Mouse (Mus musculus): ENCODE results near the gene Bcl11b.
A peak's percentile ranks its signal among the peaks of the same experiment; 100 is the strongest.

Bcl11b gene

DNA sequence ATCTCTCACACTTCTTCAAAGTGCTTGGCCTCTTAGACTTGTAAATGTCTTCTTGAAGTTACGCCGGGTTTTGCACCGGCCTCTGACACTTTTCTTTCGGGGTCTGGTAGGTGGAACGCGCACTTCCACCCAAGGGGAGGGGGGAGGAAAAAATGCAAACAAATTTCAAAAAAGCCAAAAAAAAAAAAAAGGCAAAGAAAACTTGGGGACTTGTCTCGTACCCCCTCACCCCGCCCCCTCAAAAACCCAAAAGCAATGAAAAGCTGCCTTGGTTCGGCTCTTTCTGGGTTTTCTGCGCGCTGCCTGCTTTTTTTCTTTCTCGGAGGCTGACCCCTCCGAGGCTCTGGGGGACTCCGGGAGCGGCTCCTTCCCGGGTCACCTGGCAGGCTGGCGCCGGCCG is at the start of gene Bcl11b:
Bcl11b (minus strand) TSS at position 120 of the 400 bp plus-strand sequence.
- DNase-seq = no peak

- no peak for DNase-seq
These were observed 47.6 kb upstream of the Bcl11b start for GRCm38 (mm10) chr12:108050996-108051395.

DNA sequence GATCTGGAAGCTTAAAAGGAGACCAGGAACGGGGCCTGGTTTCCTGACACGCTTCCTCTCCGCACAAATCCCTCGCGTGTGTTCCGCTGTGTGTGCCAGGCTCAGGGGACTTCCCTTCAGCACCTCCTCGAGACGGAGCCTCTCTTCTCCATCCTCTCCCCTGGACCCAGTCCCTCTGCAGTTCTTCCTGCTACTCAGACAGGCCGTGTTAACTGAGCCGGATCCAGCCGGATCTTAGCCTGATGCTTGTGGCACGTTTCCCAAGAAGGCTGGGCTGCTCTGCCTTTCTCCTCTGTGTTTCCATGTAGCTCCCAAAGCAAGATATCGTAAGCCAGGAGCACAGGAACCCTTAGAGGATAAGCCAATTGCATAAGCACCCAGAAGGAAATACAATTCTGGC is 46.2 kb upstream of the Bcl11b start:
- DNase-seq = no peak

DNA sequence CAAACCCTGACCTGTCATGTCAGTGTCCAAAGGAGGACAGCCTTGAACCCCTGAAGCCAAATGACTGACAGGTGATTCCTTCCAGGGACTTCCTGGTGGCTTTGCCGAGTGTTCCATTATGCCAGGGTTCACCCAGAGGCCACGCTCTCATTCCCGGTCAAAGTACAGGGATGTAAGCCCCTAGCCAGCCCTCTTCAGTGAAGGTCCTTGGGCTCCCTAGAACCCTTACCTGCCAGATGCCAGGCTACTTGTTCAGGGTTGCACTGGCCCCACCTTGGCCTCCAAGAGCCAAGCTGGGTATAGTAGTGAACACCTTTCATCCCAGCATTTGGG is 38.8 kb upstream of the Bcl11b start:
- peak; percentile 16 for DNase-seq

GRCm38 (mm10) chr12:108041571-108042238 is 38.3 kb upstream of the Bcl11b start:
- DNase-seq = peak; percentile 43

DNA sequence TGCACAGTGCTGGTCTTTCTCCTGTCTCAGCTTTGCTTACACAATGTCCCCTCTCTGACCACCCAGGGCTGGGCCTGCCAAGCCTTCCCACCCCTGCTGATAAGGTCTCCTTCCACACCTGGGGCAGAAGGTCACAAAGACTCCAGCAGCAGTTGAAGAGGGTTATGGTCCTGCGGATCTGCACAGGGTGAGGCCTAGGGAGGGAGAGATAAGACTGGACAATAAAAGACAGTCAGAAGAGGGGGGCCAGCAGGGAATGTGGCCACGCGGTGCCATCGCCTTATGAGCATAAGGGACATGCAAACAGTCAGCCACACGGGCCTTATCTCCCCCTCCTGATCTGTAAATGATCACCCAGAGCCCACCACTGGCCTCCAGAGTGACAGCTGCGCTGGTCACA is 34.0 kb upstream of the Bcl11b start:
- DNase-seq = no peak

GRCm38 (mm10) chr12:108035412-108036078 is 32.1 kb upstream of the Bcl11b start:
- DNase-seq = peak; percentile 90

DNA sequence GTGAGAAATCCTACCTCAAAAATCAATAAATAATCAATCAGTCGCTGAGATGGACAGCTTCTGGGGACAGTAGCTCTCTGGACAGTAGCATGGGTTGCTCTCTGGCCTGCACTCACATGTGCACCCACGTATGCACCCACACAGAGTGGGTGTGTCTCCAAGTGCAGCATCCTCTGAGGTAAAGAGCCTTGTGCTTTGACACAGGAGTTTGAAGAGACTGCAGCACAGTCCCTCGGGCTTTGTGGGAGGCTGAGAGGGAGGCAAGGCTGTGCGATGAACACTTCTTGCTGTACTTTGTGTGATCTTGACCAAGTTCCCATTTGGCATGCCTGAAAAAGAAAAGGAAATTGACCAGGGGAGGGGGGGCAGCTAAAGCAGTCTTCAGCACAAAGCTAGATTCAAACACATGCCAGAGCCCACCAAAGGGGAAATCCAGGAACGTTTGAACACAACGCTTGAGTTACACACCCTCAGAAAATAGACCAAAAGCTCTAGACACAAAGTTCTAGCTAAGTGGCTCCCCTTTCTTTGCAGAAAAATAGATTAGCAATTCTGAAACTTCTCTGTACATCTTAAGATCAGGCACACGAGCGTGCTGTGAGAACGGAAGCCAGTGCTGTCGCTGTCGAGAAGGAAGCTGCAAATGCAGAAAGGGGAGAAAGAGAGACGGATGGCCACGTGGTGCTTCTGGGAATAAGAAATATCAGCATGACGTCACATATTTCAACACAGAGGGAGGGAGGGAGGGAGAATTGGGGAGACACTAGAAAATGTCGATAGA is 19.6 kb upstream of the Bcl11b start:
- no peak for DNase-seq

DNA sequence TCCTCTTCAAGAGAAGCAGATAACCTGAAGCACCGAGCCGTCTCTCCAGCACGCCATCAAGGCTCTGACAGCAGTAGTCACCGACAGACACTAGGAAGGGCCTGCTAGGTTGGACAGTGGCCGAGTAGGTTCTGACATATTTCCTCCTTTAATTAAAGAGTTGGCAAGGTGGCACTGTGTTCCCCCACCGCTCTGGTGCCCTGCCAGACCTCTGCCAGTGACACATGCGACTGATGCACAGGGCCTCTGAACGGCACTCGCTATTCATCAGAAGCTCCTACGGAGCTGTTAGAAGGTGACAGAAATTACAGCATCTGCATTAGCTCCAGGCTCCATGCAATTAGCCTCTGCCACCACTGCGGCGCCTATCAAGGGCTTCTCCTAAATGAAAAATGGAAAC is 8.6 kb upstream of the Bcl11b start:
- DNase-seq = no peak

DNA sequence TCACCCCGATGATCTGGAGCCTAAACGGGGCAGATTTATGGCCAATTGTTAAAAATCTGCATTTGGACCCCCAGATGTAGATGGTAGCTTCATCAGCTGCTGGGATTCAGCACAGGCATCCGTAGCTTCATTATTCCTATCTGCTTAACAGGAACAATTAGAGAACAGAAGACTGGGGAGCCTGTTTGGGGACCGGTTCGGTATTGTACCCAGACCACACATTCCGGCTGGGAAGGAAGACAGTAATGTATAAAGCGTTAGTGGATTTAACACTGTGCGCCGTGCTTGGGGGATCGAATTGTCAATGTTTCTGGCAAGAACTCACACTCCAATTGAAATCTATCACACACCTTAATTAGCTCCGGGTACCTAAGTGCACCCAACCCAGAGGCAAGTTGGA is 6.9 kb upstream of the Bcl11b start:
- no peak for DNase-seq

DNA sequence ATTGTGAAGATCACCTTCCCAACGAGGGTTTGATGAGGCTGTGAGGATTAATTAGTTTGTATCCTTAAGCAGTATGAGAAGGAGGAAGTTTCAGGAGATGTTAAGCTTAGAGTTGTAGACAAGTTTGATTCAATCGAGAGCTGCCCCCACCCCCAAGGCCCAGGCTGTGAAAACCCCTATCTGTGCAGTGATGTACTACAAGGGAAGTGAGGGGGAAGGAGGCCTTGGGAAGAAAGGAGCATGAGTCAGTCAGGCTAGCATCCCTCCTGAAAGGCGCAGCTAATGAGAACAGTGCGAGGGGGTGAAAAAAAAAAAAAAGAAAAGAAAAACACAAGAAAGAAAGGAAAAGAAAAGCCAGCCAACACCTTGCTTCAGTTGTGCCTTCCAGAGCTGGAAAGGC is 5.8 kb upstream of the Bcl11b start:
- no peak for DNase-seq

DNA sequence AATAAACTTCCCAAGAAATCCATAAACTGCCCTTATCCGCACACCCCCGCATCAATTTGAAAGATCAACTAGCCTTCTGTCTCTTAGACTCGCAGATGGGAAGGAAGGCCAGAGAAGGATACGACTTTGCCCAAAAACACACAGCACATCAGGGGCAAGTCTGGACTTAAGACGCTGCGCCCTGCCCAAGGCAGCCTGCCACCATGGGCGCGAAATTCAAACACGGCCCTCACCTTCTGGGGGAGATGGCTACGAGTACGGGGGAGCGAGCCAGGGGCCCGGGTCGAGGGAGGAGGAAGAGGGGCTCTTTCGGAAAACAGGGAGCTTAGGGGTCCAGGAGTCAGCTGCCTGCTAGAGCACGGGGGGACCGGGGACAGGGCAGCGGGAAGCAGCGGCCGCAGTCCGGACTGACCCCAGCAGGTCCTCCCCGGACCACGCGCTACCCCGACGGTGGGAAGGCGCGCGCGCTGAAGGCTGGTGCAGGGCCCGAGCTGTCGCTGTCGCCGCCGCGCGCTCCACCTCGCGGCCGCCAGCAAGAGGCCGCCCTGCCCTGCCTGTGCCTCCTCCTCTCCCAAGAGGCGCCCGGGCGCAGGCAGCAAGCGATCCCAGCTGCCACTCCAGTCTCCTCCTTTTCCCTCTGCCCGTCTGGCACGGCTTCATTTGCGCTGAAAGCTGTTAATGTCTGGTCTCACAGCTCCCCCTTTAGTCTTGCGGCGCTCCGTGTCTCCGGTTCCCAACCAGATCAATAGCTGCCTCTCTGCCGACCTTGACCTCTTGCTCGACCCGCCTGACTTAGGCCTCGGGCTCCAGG is 2.6 kb upstream of the Bcl11b start:
- DNase-seq = peak; percentile 35

DNA sequence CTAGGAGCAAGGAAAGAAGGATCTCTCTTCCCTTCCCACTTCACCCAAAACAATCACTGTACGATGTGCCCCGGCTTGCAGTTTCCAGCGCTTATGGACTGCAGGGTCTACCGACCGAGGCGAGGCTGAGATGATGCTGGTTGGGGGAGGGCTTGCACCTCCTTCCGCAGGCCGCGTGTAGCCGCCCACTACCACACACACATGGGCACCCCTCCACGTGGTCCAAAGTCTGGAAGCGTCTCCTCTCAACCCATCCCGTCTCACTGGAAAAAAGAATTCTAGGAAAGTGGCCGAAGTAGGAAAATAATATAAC is 2.0 kb upstream of the Bcl11b start:
- DNase-seq = no peak

DNA sequence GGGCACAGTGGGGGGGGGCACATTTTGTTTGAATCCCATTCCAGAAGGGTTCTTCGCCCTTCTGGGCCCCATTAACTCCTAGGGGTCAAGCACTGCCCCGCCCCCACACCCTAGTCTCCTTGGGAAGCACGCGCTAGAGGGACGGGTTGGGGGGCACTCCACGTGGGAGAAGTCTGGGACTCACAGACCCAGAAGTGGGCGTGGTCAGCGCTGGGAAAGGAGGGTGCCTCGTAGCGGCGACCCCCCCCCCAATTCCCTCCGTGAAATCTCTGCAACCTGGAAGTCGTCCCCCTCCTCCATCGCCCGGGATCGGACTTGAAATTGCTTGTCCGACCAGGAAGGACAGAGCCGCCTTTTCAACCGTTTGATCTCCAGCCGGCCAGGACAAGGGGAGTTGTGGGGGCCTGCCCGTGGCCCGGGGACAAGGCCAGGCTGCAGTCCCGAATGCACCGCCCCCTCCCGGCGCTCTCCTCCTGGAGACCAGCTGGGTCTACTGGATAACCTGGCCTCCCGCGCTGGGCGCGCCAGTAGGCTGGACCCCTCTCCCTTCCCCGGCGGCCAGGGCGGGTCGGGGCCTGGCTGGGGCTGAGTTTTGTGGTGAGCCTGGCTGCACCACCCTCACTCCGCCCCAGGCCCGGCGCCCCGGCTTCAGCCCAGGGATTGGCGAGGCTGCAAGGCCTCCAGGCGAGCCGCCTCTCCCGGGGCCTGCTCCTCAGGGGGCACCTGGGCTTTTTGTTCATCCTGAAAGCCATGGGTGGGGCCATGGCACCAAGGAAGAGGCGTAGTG is 1.5 kb upstream of the Bcl11b start:
- DNase-seq = no peak

DNA sequence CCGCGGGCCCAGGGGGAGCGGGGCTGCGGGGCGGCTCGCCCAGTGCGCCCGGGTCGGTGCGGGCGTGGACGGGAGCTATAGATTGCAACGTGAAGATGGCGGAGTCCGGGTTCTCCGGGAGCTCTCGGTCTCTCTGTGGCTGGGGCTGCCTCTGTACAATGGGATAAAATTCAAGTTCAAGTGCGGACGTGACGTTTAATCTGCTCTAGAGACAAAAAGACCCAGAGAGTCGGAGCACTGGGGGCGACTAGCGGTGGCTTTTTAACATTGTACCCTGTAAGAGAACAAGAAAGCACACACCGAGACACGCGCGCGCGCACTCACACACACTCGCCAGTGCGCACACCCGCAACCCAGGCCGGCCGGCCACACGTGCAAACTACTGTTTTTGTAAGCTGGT is 526 bp upstream of the Bcl11b start:
- peak; percentile 33 for DNase-seq

GRCm38 (mm10) chr12:108002436-108003189 is 789 bp downstream of the Bcl11b start:
- no peak for DNase-seq

GRCm38 (mm10) chr12:108001652-108002340 is 1.6 kb downstream of the Bcl11b start:
- DNase-seq = no peak

GRCm38 (mm10) chr12:108000715-108001080 is 2.7 kb downstream of the Bcl11b start:
- no peak for DNase-seq

- no peak for DNase-seq
These were observed 3.4 kb downstream of the Bcl11b start for GRCm38 (mm10) chr12:107999751-108000714.

DNA sequence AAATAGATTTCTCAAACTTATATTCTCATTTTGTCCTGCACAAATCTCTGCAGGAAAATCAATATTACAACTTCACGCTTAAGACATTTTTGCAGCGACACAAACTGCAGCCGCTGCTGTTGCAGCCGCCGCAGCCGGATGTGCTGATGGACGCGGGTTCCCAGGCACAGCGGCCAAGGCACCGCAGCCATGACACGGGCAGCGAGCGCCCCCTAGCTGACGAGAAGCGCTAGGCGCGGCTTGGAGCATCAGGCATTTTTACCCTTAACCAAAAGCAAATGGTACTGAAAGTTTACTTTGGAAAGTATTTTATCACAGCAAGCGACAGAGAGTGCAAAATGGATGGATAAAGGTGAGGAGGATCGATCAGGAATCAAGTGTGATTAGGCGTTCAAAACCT is 4.7 kb downstream of the Bcl11b start:
- peak; percentile 41 for DNase-seq

Measured in kidney, adult 11 months (tissue).